Mouse (Mus musculus): ENCODE data around the gene P2rx4. TPM values are rescaled to one million over a fixed set of nuclear protein-coding genes. Genes with fewer than 3 reads are reported as not detected.
A peak's percentile ranks its signal among the peaks of the same experiment; 100 is the strongest.

P2rx4 gene
- polyA plus RNA-seq, 1 experiment from 2014 or later, result 36.2 TPM

GRCm38 (mm10) chr5:122706917-122707275, 448 bp upstream of the P2rx4 start:
- DNase-seq, result no peak
- no peak for TF ChIP-seq EP300 (IDR thresholded peaks at IDR 0.05; ENCODE audit: low read depth)
- TF ChIP-seq CTCF (IDR thresholded peaks at IDR 0.05; ENCODE audit: low read depth), result no peak
- Histone ChIP-seq H3K27ac (ENCODE audit: low read depth) (peak overlapping the region; percentile 93), H3K4me3 (ENCODE audit: low read depth, low read length) (peak overlapping the region; percentile 78), H3K36me3 (replicated peaks; ENCODE audit: insufficient read depth, low read length) (no peaks in the 10 kb centered on the region), H3K9ac (replicated peaks) (peak overlapping the region; percentile 84), H3K27me3 (ENCODE audit: insufficient read depth, low read length) (no peaks in the 10 kb centered on the region), H3K4me1 (ENCODE audit: insufficient read depth) (peaks cover 24% of the 10 kb centered on the region), H3K9me3 (ENCODE audit: low read length) (no peaks in the 10 kb centered on the region), H3K4me2 (ENCODE audit: low read depth, low read length) (peak overlapping the region; percentile 97)
- WGBS (ENCODE audit: insufficient replicate concordance), result 35% methylated on average over 5 of the region's 5 CpGs
- no peak for ATAC-seq

- Histone ChIP-seq H3K4me3 (ENCODE audit: low read depth, low read length) (0 out of 2 replicates have a peak overlapping the region, but pooled peaks have one; percentile 78), H3K9ac (replicated peaks) (peak overlapping the region; percentile 84), H3K4me1 (ENCODE audit: insufficient read depth) (peaks cover 24% of the 10 kb centered on the region), H3K36me3 (replicated peaks; ENCODE audit: insufficient read depth, low read length) (no peaks in the 10 kb centered on the region), H3K4me2 (ENCODE audit: low read depth, low read length) (peak overlapping the region; percentile 97), H3K9me3 (ENCODE audit: low read length) (no peaks in the 10 kb centered on the region), H3K27me3 (ENCODE audit: insufficient read depth, low read length) (no peaks in the 10 kb centered on the region), H3K27ac (ENCODE audit: low read depth) (peak overlapping the region; percentile 93; the same call in 1 of the 2 replicates)
- no peak for TF ChIP-seq EP300 (IDR thresholded peaks at IDR 0.05; ENCODE audit: low read depth)
- TF ChIP-seq CTCF (IDR thresholded peaks at IDR 0.05; ENCODE audit: low read depth), result no peak
- WGBS (ENCODE audit: insufficient replicate concordance), result 46% methylated on average over 6 of the region's 6 CpGs
- no peak for DNase-seq
- no peak for ATAC-seq
Observed at GRCm38 (mm10) chr5:122708819-122709218, 1.5 kb downstream of the P2rx4 start.

- H3K27ac ChIP-seq (ENCODE audit: low read depth), result no peak overlapping the region
- WGBS (ENCODE audit: insufficient replicate concordance), result 58% methylated on average over 1 of the region's 1 CpGs
- peaks cover 24% of the 10 kb centered on the region for H3K36me3 ChIP-seq (replicated peaks; ENCODE audit: insufficient read depth, low read length)
- H3K4me2 ChIP-seq (ENCODE audit: low read depth, low read length), result no peak overlapping the region
- no peak overlapping the region for H3K4me3 ChIP-seq (ENCODE audit: low read depth, low read length)
- no peaks in the 10 kb centered on the region for H3K9me3 ChIP-seq (ENCODE audit: low read length)
- H3K4me1 ChIP-seq (ENCODE audit: insufficient read depth), result no peaks in the 10 kb centered on the region
- no peak for DNase-seq
- TF ChIP-seq EP300 (IDR thresholded peaks at IDR 0.05; ENCODE audit: low read depth), result no peak
- no peak for ATAC-seq
- H3K27me3 ChIP-seq (ENCODE audit: insufficient read depth, low read length), result no peaks in the 10 kb centered on the region
- H3K9ac ChIP-seq (replicated peaks), result no peak overlapping the region
Observed at GRCm38 (mm10) chr5:122715723-122716122, 8.4 kb downstream of the P2rx4 start.

GRCm38 (mm10) chr5:122716793-122717192, 9.4 kb downstream of the P2rx4 start:
- WGBS (ENCODE audit: insufficient replicate concordance), result 92% methylated on average over 2 of the region's 2 CpGs

GRCm38 (mm10) chr5:122718400-122718799, 11.1 kb downstream of the P2rx4 start:
- H3K27me3 ChIP-seq (ENCODE audit: insufficient read depth, low read length), result no peaks in the 10 kb centered on the region
- no peak overlapping the region for H3K4me2 ChIP-seq (ENCODE audit: low read depth, low read length)
- H3K9ac ChIP-seq (replicated peaks), result no peak overlapping the region
- TF ChIP-seq CTCF (IDR thresholded peaks at IDR 0.05; ENCODE audit: low read depth) (no peak), EP300 (IDR thresholded peaks at IDR 0.05; ENCODE audit: low read depth) (no peak)
- H3K9me3 ChIP-seq (ENCODE audit: low read length), result no peaks in the 10 kb centered on the region
- no peak for DNase-seq
- no peak overlapping the region for H3K27ac ChIP-seq (ENCODE audit: low read depth)
- 68% methylated on average over 7 of the region's 7 CpGs for WGBS (ENCODE audit: insufficient replicate concordance)
- no peaks in the 10 kb centered on the region for H3K4me1 ChIP-seq (ENCODE audit: insufficient read depth)
- no peak overlapping the region for H3K4me3 ChIP-seq (ENCODE audit: low read depth, low read length)
- no peak for ATAC-seq
- peaks cover 26% of the 10 kb centered on the region for H3K36me3 ChIP-seq (replicated peaks; ENCODE audit: insufficient read depth, low read length)

More at GRCm38 (mm10) chr5:122716793-122717192, 9.4 kb downstream of the P2rx4 start:
- no peaks in the 10 kb centered on the region for H3K4me1 ChIP-seq (ENCODE audit: insufficient read depth)
- no peak for TF ChIP-seq EP300 (IDR thresholded peaks at IDR 0.05; ENCODE audit: low read depth)
- peak; percentile 47 for TF ChIP-seq CTCF (IDR thresholded peaks at IDR 0.05; ENCODE audit: low read depth)
- H3K9ac ChIP-seq (replicated peaks), result no peak overlapping the region
- H3K4me2 ChIP-seq (ENCODE audit: low read depth, low read length), result no peak overlapping the region
- H3K4me3 ChIP-seq (ENCODE audit: low read depth, low read length), result no peak overlapping the region
- DNase-seq (no peak), ATAC-seq (no peak)
- H3K27me3 ChIP-seq (ENCODE audit: insufficient read depth, low read length), result no peaks in the 10 kb centered on the region
- H3K36me3 ChIP-seq (replicated peaks; ENCODE audit: insufficient read depth, low read length), result peaks cover 26% of the 10 kb centered on the region
- no peak overlapping the region for H3K27ac ChIP-seq (ENCODE audit: low read depth)
- no peaks in the 10 kb centered on the region for H3K9me3 ChIP-seq (ENCODE audit: low read length)

GRCm38 (mm10) chr5:122719168-122719567, 11.8 kb downstream of the P2rx4 start:
- no peak for ATAC-seq
- Histone ChIP-seq H3K36me3 (replicated peaks; ENCODE audit: insufficient read depth, low read length) (peaks cover 26% of the 10 kb centered on the region), H3K4me2 (ENCODE audit: low read depth, low read length) (no peak overlapping the region), H3K4me3 (ENCODE audit: low read depth, low read length) (no peak overlapping the region), H3K9ac (replicated peaks) (no peak overlapping the region), H3K27me3 (ENCODE audit: insufficient read depth, low read length) (no peaks in the 10 kb centered on the region), H3K4me1 (ENCODE audit: insufficient read depth) (no peaks in the 10 kb centered on the region), H3K27ac (ENCODE audit: low read depth) (no peak overlapping the region), H3K9me3 (ENCODE audit: low read length) (no peaks in the 10 kb centered on the region)
- DNase-seq, result no peak
- TF ChIP-seq EP300 (IDR thresholded peaks at IDR 0.05; ENCODE audit: low read depth) (no peak), CTCF (IDR thresholded peaks at IDR 0.05; ENCODE audit: low read depth) (no peak)
- WGBS (ENCODE audit: insufficient replicate concordance), result 78% methylated on average over 8 of the region's 8 CpGs

- Histone ChIP-seq H3K4me1 (ENCODE audit: insufficient read depth) (no peaks in the 10 kb centered on the region; the same call in 1 of the 2 replicates), H3K36me3 (replicated peaks; ENCODE audit: insufficient read depth, low read length) (peaks cover 16% of the 10 kb centered on the region; the same call in 1 of the 2 replicates), H3K9me3 (ENCODE audit: low read length) (no peaks in the 10 kb centered on the region), H3K27ac (ENCODE audit: low read depth) (no peak overlapping the region), H3K4me2 (ENCODE audit: low read depth, low read length) (no peak overlapping the region), H3K9ac (replicated peaks) (no peak overlapping the region), H3K27me3 (ENCODE audit: insufficient read depth, low read length) (no peaks in the 10 kb centered on the region), H3K4me3 (ENCODE audit: low read depth, low read length) (no peak overlapping the region)
- no peak for ATAC-seq
- DNase-seq, result no peak
- TF ChIP-seq EP300 (IDR thresholded peaks at IDR 0.05; ENCODE audit: low read depth) (no peak), CTCF (IDR thresholded peaks at IDR 0.05; ENCODE audit: low read depth) (no peak)
- 82% methylated on average over 13 of the region's 13 CpGs for WGBS (ENCODE audit: insufficient replicate concordance)
Observed at GRCm38 (mm10) chr5:122725453-122725852, 18.1 kb downstream of the P2rx4 start.
